Mouse (Mus musculus) heart, postnatal 0 days (tissue): Measurements from ENCODE around the gene Gm9918. TPM values are rescaled to one million over a fixed set of nuclear protein-coding genes. Genes with fewer than 3 reads are reported as not detected.

Experiments
- ATAC-seq: fragments of 200-750 bp; cut with Nextera tagmentation; 2 replicates; pipeline ENCODE4 v1.8.0; 2017; ENCODE audit warnings: low read depth, moderate number of reproducible peaks, moderate library complexity; ENCODE audit not compliant: insufficient read depth
- DNase-seq: peaks from one replicate; pipeline ENCODE4 v3.0.0-alpha.2; 2016; ENCODE audit warnings: low spot score
- H3K27ac ChIP-seq: fragments of 300-500 bp; sonication (generic); 2 replicates; pipeline ENCODE4 v1.5.1; 2014; ENCODE audit warnings: low read depth, mild to moderate bottlenecking
- H3K27me3 ChIP-seq: fragments of 300-500 bp; sonication (generic); 2 replicates; pipeline ENCODE4 v1.6.1; 2014; ENCODE audit warnings: low read length, mixed read lengths; ENCODE audit not compliant: control insufficient read depth, insufficient read depth
- H3K36me3 ChIP-seq: fragments of 300-500 bp; sonication (generic); replicated peaks from 2 replicates; pipeline ENCODE4 v1.6.1; 2014; ENCODE audit warnings: low read length, mixed read lengths; ENCODE audit not compliant: control insufficient read depth, insufficient read depth
- H3K4me1 ChIP-seq: fragments of 300-500 bp; sonication (generic); 2 replicates; pipeline ENCODE4 v1.6.1; 2014; ENCODE audit warnings: antibody characterized with exemption; ENCODE audit not compliant: control insufficient read depth, insufficient read depth
- H3K4me2 ChIP-seq: fragments of 300-500 bp; sonication (generic); 2 replicates; pipeline ENCODE4 v1.6.1; 2014; ENCODE audit warnings: low read depth, mild to moderate bottlenecking, low read length, moderate library complexity
- H3K4me3 ChIP-seq: fragments of 300-500 bp; sonication (generic); 2 replicates; pipeline ENCODE4 v1.5.1; 2014; ENCODE audit warnings: low read depth, low read length
- H3K9ac ChIP-seq: fragments of 300-500 bp; sonication (generic); replicated peaks from 2 replicates; pipeline ENCODE4 v1.6.1; 2014; ENCODE audit warnings: low read depth, low read length, mixed read lengths
- H3K9me3 ChIP-seq: fragments of 300-500 bp; sonication (generic); replicated peaks from 2 replicates; pipeline ENCODE4 v1.6.1; 2016; ENCODE audit warnings: low read length; ENCODE audit not compliant: control insufficient read depth
- CTCF ChIP-seq: IDR thresholded peaks from 2 replicates; pipeline ENCODE4 v1.5.1; 2016; ENCODE audit warnings: antibody characterized with exemption, control low read depth, low read depth
- EP300 ChIP-seq: IDR thresholded peaks from 2 replicates; pipeline ENCODE4 v1.6.1; 2016; ENCODE audit warnings: antibody characterized with exemption, low read depth
- WGBS: fragments of 180-500 bp; shearing (Covaris S2); extraction: QIAGEN DNeasy Blood & Tissue Kit; methylation state at CpG from one replicate; pipeline ENCODE4 v1.1.7; 2014; 5-methylcytosine and 5-hydroxymethylcytosine counted together
- polyA plus RNA-seq: library from polyadenylated mRNA; unstranded; fragments of >200 nt; fragmentation: Nextera tagmentation; extraction: Ambion mirVana; gene quantifications from 2 replicates; pipeline ENCODE4 v1.2.1, GENCODE M21; 2015
- total RNA-seq: library from RNA; depleted of rRNA; stranded (reverse); fragments of >200 nt; gene quantifications from 2 replicates; pipeline ENCODE4 v1.2.3, GENCODE M21; 2014; ENCODE audit warnings: low replicate concordance

Gm9918 gene
- total and polyA plus RNA-seq, 2 experiments from 2014 or later, result not detected

GRCm38 (mm10) chr15:102230408-102231321 lies 39.7 kb upstream of the Gm9918 start:
- 76% methylated on average over 17 of the region's 17 CpGs for WGBS
- Histone ChIP-seq H3K9ac (no peak overlapping the region), H3K4me3 (no peak overlapping the region), H3K27ac (no peak overlapping the region), H3K4me2 (no peak overlapping the region), H3K4me1 (no peaks in the 10 kb centered on the region; the same call in 1 of the 2 replicates), H3K36me3 (no peaks in the 10 kb centered on the region), H3K9me3 (no peaks in the 10 kb centered on the region), H3K27me3 (no peaks in the 10 kb centered on the region)
- no peak for ATAC-seq
- no peak for DNase-seq
- TF ChIP-seq CTCF (no peak), EP300 (no peak)

- no peak for DNase-seq
- Histone ChIP-seq H3K9me3 (no peaks in the 10 kb centered on the region), H3K9ac (no peak within 1 kb of the TSS), H3K27ac (no peak within 1 kb of the TSS), H3K4me2 (no peak within 1 kb of the TSS), H3K36me3 (no peaks in the 10 kb centered on the region), H3K4me1 (no peaks in the 10 kb centered on the region; the same call in 1 of the 2 replicates), H3K27me3 (no peaks in the 10 kb centered on the region), H3K4me3 (no peak within 1 kb of the TSS)
- WGBS, result 24% methylated on average over 6 of the region's 6 CpGs
- TF ChIP-seq EP300 (no peak), CTCF (no peak)
- ATAC-seq, result no peak
Observed at GRCm38 (mm10) chr15:102231748-102232147, 38.6 kb upstream of the Gm9918 start, which contains the start of gene Itgb7. Gene Itgb7, minus strand, starts transcription at chr15:102231944.

GRCm38 (mm10) chr15:102232764-102233163 lies 37.6 kb upstream of the Gm9918 start:
- H3K27me3 ChIP-seq, result no peaks in the 10 kb centered on the region
- no peaks in the 10 kb centered on the region; the same call in 1 of the 2 replicates for H3K4me1 ChIP-seq
- H3K36me3 ChIP-seq, result no peaks in the 10 kb centered on the region
- no peak for DNase-seq
- TF ChIP-seq CTCF, result no peak
- TF ChIP-seq EP300, result no peak
- ATAC-seq, result no peak
- no peak overlapping the region for H3K27ac ChIP-seq
- H3K4me3 ChIP-seq, result no peak overlapping the region
- WGBS, result 77% methylated on average over 7 of the region's 7 CpGs
- no peak overlapping the region for H3K9ac ChIP-seq
- no peaks in the 10 kb centered on the region for H3K9me3 ChIP-seq
- no peak overlapping the region for H3K4me2 ChIP-seq

DNA sequence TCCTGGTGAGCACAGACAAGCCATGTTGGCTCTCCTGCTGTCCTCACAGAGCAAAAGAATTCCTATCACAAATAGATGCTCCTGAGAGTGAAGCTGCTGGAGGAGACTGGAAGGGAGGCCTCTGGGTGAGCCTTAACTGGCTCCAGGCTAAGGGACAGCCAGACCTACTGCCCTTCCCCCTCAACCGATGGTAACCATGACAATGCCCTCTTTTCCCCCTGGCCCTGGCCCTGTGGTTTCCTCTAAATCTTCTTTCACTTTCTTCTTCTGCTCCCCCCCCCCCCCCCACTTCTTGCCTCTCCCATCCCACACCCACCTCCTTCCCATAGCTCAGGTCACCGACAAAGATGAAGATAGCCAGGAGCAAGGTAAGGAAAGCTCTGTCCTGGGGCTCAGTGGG lies 36.5 kb upstream of the Gm9918 start:
- ATAC-seq (no peak), DNase-seq (no peak)
- Histone ChIP-seq H3K9me3 (no peaks in the 10 kb centered on the region), H3K4me3 (no peak overlapping the region), H3K27ac (no peak overlapping the region), H3K9ac (no peak overlapping the region), H3K4me2 (no peak overlapping the region), H3K36me3 (no peaks in the 10 kb centered on the region), H3K4me1 (no peaks in the 10 kb centered on the region; the same call in 1 of the 2 replicates), H3K27me3 (no peaks in the 10 kb centered on the region)
- 24% methylated on average over 2 of the region's 2 CpGs for WGBS
- TF ChIP-seq CTCF, result no peak
- no peak for TF ChIP-seq EP300

DNA sequence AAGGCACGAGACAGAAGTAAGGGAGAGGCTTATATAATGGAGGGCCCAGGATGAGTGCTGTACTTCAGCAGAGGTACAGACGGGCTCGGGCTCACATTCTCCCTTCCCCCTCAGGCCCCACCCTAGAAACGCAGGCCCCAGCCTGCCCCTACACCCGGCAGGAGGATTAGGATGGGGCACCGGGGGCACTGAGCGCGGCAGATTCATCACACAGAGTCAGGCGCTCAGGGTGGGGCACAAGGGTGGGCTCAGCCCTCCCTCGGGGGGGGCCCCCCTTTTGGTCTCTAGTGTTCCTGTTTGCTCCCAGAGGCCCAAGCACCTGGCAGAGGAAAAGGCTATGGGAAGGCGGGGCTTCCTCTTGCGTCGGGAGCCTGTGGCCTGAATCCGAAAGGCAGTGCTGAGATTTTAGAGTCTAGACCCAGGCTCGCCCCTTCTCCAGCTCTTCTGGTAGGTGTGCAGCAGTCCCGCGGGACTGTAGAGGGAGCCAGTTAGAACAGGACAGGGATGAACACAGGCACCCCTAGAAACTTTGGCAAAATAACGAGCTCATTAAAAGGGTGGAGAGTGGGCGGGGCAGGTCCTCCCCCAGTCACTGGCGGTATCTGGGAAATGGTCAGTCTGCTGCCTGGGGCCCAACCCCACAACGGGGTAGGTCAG lies 34.9 kb upstream of the Gm9918 start:
- 35% methylated on average over 21 of the region's 21 CpGs for WGBS
- no peak for ATAC-seq
- no peak overlapping the region for H3K27ac ChIP-seq
- no peak for TF ChIP-seq EP300
- TF ChIP-seq CTCF, result 0 out of 2 replicates have a peak, but pooled peaks have one; percentile 4
- no peaks in the 10 kb centered on the region; the same call in 1 of the 2 replicates for H3K4me1 ChIP-seq
- no peak overlapping the region for H3K4me3 ChIP-seq
- DNase-seq, result no peak
- H3K9me3 ChIP-seq, result no peaks in the 10 kb centered on the region
- H3K4me2 ChIP-seq, result peak overlapping the region; percentile 17; the same call in 1 of the 2 replicates
- no peaks in the 10 kb centered on the region for H3K27me3 ChIP-seq
- 0 out of 2 replicates have a peak overlapping the region, but pooled peaks have one; percentile 2 for H3K9ac ChIP-seq
- H3K36me3 ChIP-seq, result no peaks in the 10 kb centered on the region
